Mouse (Mus musculus) mouse embryonic stem cell (cell line): ENCODE measurements around the gene Gpr4.

Experiments used
- in situ Hi-C, 2 experiments: fragments of 300-500 bp; cut with MboI; formaldehyde crosslinking; loops; 1 replicate in 1 of 2; 3 replicates in 1 of 2; pipeline ENCODE4 v1.14.3; 2019 to 2020; ENCODE audit warnings: low sequenced_read_pairs in 2 of 2, low pct_unique_long_range_greater_than_20kb in 1 of 2, mixed read lengths in 1 of 2; ENCODE audit not compliant: unreplicated experiment in 1 of 2

Gpr4 gene

GRCm38 (mm10) chr7:19242005-19242404 is 29.7 kb downstream of the Gpr4 start:
- in situ Hi-C loops: no loop called here

GRCm38 (mm10) chr7:19243858-19244257 is 31.5 kb downstream of the Gpr4 start:
- in situ Hi-C loops: no loop called here

- in situ Hi-C loops: no loop called here
These were observed 32.7 kb downstream of the Gpr4 start for GRCm38 (mm10) chr7:19245083-19245482.

DNA sequence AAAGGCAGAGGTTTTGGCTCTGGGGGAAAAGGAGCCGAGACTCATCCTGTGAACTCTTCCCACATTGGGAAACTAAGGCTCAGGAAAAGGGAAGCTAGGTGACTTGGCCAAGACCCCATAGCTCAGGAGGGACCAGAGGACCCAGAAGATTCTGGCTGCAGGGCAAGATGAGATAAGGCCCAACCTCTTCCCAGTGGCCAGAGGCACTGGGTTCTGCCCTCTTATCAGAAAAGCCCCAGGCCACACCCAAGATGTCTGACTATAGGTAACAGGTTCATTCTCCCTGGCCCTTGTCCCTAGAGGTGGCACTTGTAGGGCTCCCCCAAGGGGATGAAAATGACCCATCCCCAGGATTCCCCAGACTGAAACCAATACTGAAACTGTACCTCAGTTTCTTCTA is 34.5 kb downstream of the Gpr4 start:
- in situ Hi-C loops: no loop called here

DNA sequence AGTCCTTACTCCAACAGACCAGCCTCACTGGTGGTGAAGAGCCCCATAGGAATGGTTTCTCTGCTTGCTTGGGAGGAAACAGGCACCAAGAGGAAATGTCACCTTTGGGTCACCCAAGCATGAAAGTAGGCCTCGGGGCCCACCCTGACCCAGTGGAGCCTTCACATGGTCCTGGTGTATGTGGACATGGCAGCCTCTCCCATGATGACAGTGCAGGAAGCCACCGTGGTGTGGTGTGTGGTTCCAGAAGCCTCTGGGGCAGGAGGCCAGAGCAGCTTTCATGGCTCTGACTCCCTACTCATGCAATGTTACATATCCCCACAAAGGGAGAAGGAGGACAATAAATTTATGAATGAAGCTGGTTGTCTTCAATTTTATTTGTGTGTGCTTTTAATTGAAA is 35.2 kb downstream of the Gpr4 start:
- in situ Hi-C loops: no loop called here

DNA sequence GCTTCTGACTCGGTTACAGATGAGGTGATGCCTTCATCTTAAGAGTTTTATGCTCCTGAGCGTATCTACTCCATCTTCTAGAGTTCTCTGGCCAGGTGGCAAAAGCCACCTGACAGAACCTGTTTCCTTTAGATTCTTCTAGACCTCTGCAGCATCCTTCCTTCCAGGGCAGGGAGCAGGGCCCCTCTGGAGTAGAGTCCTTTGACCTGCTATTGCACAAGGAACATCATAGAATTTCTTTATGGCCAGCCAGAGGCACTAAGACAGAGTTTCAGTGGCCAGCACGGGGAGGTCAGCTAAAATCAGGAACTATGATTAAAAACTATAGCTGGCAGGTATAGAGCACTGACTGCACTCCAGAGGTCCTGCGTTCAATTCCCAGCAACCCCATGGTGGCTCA is 39.7 kb downstream of the Gpr4 start:
- in situ Hi-C loops: no loop called here

- in situ Hi-C loops: no loop called here
These were observed 41.1 kb downstream of the Gpr4 start for GRCm38 (mm10) chr7:19253437-19253836.

DNA sequence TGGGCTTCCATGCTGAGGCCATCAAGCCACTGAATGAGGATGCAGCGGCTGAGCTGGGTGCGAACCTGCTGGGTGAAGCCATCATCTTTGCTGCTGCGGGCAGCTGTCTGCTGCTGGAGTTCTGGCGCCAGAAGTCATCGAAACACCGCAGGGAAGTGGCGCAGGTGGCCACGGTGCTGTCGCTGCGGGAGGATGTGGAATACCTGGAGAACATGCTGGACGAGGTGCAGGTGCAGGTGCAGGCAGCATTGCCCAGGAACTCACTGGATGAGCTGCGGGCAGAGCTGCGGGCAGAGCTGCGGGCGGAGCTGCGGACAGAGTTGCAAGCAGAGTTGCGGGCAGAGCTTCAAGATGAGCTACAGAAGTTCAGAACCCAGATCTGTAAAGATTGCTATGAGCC is 43.1 kb downstream of the Gpr4 start:
- in situ Hi-C loops: no loop called here

GRCm38 (mm10) chr7:19256567-19256966 is 44.2 kb downstream of the Gpr4 start:
- in situ Hi-C loops: no loop called here

- in situ Hi-C loops: no loop called here
These were observed 45.2 kb downstream of the Gpr4 start for GRCm38 (mm10) chr7:19257390-19258022.

DNA sequence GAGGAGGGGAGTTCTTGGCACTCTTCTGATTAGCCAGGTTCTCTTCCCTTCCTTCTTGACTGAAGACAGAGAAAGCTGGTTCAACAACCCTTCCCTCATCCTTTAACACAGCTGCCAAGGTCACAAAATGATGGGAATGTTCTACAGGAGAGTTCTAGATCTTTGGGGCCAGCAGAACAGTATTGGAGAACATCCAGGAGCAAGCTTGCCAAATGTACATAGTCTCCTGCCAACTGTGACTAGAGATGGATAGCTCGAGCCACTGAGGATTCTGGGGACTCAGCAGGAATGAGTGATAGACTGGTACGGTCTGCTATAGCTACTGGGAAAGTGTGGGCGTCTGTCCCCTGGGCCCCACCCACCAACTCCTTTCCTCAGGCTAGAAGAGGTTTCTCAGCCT is 46.0 kb downstream of the Gpr4 start:
- in situ Hi-C loops: no loop called here

- in situ Hi-C loops: no loop called here
These were observed 52.8 kb downstream of the Gpr4 start for GRCm38 (mm10) chr7:19265147-19265546.

- in situ Hi-C loops: no loop called here
These were observed 53.8 kb downstream of the Gpr4 start for GRCm38 (mm10) chr7:19265928-19266822.

DNA sequence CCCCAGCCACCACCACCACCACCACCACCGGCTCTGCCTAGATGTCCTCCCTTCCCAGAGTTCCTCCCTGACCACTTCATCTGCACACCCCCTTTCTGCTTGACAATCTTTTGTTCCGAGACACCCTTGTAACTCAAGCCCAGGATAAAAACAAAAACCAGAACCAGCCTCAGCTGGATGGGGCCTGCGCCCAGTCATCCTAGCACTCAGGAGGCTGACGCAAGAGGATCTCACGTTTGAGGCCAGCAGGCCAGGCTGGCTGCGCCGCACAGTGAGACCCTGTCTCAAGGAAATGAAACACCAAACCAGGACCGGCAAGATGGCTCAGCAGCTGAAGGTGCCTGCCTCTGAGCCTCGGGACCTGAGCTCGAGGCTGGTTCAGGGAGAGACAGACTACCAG is 54.7 kb downstream of the Gpr4 start:
- in situ Hi-C loops: no loop called here

DNA sequence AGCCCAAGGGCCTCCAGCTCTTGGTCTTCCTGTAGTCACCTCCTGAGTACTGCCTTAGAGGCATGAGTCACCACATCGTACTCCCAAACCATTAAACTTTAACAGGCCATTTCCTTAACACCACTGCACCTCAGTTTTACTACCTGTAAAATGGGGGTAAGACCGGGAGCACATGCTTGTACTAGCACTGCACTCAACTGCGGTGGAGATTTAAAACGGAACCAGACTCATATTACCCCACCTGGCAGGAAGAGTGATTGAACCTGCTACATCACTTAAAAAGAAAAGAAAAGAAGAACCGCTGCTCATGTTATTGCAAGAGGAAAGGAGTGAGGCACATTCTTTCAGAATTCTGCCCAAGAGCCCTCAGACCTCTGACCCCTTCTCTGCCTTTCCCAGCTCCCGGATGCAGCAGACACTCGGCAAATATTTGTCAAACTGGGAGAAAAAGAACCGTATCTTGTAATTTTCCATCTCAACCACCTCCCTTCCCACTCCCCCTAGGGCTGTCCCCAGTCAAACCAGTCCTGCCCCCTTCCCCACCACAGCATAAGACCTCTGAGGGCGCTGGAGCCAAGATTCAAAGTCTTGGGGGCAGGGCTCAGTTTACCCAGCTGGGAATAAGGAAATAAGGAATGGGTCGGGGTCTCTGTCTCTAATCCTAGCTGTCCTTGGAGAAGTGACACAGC is 56.8 kb downstream of the Gpr4 start:
- in situ Hi-C loops: no loop called here

DNA sequence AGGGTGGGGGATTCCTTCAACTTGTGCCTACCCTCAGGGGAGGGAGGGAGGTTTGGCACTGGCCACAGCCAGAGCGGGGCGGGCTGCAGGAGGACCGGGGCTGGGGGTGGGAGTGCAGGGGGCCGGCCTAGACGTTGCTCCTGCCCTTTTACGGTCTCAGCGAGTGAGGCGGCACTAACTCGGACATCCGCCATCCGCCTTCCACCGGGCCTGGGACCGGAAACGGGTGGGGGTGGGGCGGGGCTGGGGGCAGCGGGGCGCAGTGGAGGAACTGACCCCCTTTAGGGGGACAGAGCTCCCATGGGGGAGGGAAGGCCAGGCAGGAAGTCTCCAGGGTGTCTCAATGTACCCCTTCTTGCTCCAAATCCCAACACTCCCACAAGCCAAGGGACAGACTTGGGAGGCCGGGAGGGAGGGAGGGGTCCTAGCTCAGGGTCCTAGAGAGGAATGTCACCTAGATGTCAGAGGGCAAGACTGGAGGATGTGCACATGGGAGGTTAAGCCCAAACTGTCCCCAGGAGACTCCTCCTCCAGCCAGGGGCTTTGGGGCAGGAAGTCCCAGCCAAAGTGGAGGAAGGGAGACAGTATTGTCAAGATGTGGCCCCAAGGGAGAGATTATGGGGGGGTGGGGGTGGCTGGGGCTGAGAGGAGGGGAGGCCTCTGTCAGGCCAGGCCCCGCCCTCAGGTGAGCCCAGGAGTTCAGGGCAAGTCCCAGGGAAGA is 57.5 kb downstream of the Gpr4 start:
- in situ Hi-C loops: loop anchor here in 1 of 2 experiments (10.0 kb wide), 1 partner anchor 55 kb away; the partner anchor contains the start of gene Gpr4

DNA sequence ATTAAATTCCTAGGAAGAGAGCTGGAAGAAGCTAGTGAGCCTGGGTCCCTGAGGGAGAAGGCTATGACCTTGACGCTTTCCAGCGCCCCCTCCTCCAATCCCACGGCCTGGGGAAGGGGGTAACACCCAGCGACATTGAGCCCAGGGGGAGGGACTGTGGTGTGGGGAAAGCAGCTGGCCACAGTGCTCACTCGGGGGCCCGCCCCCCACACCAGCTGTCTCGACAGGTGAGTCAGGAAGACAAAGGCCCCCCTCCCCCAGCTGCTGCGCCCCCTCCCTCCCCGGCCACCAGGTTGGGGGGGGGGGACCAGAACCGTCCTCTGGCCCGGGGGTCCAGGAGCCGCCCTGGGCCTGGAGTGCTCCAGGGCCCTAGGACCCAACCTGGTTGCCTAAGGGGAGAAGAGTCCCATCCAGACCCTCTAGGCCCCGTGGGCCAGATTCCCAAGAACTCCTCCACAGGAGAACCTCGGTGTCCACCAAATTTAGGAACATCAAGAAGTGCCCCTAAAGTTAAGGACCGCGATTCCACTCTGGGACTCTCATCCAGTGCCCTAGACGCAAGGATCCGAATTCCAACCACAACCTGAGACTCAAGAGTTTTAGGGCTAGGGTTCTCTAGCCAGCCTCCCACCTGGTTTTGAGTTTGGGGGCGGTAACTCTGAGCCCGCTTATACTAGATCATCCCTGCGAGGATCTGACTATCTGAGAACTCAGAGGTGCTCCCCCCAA is 58.3 kb downstream of the Gpr4 start:
- in situ Hi-C loops: loop anchor here in 1 of 2 experiments (10.0 kb wide), 1 partner anchor 56 kb away; the partner anchor contains the start of gene Gpr4
